Mouse (Mus musculus) erythroblast, embryonic 14.5 days (primary cell): ENCODE measurements around the gene Cdyl2.

Source experiments
- GATA1 ChIP-seq: IDR thresholded peaks from 2 replicates; pipeline ENCODE4 v1.6.1; 2012; ENCODE audit warnings: low read length, inconsistent platforms, mixed read lengths
- TAL1 ChIP-seq: IDR thresholded peaks from 3 replicates; pipeline ENCODE4 v1.6.1; 2012; ENCODE audit warnings: low read length, inconsistent platforms, mixed read lengths

DNA sequence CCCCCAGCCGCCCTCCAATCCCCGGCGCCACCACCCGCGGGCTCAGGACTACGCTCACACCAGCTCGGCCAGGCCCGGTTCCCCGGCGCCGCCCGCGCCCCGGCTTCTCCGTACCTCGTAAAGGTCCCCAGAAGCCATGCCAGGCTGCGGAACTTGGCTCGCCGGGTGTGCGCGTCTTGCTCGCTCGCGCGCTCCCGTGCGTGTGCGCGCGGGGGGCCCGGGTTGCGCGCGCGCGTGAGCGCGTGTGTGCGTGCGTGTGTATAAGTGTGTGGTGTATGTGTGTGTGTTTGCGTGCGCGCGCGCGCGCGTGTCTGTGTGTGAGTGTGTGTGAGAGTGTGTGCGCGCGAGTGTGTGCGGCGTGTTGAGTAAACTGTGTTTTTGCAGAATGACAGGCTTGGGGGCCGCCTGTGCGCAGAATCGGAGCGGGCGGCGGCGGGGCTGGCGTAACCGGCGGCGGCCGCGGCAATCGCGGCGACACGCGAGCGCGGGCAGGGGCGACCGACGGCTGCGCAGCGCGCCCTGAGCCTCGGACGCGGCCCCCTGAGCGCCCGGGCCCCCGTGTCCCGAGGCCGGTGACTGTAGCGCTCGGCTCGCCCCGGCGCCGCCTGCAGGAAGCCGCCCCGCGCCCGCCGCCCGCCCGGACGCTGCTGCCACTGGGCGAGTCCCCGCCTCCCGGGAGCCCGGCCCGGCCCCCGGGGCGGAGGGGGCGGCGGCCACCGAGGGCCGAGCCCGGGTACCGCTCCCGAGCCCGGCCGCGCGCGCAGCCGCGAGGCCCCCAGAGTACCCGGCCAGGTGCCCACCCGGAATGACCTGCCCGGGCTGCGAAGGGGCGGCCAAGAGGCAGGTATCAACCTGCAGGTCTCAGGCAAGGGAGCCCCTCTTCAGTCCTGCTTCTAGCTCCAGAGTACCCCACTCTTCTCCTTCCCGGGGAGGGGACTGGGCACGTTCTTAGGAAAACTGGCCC, at the start of gene Cdyl2:
- no peak for TF ChIP-seq TAL1
- no peak for TF ChIP-seq GATA1
